Mouse (Mus musculus): ENCODE results near the gene Zdhhc9.
"Not testable (repeated sequence)": the region's sequence is repeated elsewhere in the genome, so short reads cannot be mapped to it uniquely, and the experiment has no call there.

The Zdhhc9 gene

DNA sequence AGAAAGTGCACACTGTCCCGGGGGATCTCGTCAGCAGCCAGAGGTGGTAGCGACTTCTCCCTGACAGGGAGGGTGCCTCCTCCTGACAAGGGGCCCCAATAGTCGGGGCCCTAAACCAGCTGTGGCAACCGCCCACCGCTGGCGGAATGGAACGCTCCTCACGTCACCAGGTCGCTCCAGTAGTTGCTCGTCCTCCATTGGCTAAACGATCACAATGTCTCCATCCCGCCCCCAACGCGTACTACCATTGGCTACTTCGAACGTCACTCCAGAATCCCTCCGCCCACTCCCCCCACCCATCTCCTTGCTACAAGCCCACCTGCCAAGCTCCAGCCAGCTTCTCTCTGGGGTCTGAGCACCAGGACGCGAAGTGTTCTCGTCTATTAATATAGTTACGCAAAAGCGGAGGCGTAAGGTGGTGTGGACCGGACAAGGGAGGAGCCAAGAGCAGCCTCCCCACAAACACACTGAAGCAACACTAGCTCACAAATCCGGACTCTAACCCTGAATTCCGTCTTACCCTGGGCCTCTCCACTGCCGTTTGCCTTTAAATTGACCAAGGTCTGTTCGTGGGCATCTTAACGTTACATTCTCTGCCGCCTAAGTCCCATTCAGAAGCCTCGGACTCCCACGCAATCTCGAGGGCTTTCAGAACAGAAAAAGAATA lies at the start of gene Zdhhc9:
Gene Zdhhc9, minus strand, starts transcription at position 360 of the 667 bp plus-strand sequence.
- peak; percentile 71 for DNase-seq (ENCODE audit: low read depth)

DNA sequence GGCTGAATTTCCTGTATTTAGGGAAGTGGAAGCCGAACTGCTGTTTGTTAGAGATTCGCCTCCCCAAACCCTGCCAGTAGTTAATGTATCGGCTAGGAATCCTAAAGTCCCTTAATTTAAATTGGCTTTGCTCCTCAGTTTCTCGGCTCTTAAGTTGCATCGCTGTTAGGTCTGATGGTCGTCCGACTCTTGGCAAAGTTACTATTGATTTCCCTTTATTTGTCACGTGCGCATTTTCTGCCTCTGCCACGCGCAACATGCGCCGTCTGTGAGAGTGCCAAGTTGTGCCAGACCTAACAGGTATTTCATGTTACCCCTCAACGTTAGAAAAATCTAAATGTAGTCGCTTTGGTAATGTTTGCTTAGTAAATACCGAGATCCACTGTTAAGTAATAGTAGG lies 48.3 kb upstream of the Zdhhc9 start:
- DNase-seq (ENCODE audit: low read depth) = no peak

GRCm38 (mm10) chrX:48256468-48257007 lies 47.9 kb upstream of the Zdhhc9 start, which contains the start of gene Utp14a:
Gene Utp14a (plus strand): TSS chrX:48256862.
- DNase-seq (ENCODE audit: low read depth) = peak; percentile 88

DNA sequence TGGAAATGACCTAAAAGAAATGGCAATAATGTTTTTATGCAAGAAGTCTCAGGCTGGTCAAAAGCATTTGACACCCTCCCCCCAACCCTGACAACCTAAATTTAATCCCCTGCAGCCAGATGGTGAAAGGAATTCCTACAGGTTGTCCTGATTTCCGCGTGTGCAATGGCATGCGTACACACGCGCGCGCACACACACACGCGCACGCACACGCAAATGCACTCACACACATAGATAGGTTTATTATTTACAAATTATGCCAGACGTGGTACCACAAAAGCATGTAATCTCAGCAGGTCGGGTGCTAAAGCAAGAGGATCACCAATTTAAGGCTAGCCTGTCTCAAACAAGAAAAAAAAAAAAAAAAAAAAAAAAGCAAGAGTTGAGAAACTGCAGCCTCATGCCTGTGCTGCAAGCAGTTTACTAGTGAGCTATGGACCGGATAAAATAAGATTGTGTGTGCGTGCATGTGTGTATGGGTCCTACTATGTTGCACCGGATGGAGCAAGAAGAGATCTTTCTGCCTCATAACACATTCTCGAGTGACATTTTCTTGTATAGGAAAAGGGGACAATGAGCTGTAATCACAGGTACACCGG lies 47.3 kb upstream of the Zdhhc9 start:
- DNase-seq (ENCODE audit: low read depth) = no peak

- peak; percentile 30 for DNase-seq (ENCODE audit: low read depth)
Observed at GRCm38 (mm10) chrX:48234417-48234816, 25.7 kb upstream of the Zdhhc9 start.

GRCm38 (mm10) chrX:48226225-48226624 lies 17.5 kb upstream of the Zdhhc9 start:
- no peak for DNase-seq (ENCODE audit: low read depth)

DNA sequence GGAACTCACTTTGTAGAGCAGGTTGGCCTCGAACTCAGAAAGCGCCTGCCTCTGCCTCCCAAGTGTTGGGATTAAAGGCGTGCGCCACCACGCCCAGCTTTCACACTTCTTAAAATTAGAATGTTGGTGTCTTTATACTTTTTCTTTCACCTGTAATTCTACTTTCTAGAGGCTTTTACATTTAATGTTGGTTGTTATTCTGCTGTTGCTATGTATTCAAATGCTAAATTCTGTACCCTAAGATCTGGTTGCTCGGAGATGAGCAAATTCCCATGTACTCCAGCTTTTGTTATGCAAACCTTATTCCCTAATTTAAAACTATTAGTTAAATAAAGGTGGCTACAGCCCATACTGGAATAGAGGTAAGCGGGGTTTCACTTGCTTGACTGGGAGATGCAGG lies 14.0 kb upstream of the Zdhhc9 start:
- no peak for DNase-seq (ENCODE audit: low read depth)

- no peak for DNase-seq (ENCODE audit: low read depth)
Observed at GRCm38 (mm10) chrX:48219468-48219867, 10.8 kb upstream of the Zdhhc9 start.

GRCm38 (mm10) chrX:48209746-48210145 lies 1.1 kb upstream of the Zdhhc9 start:
- DNase-seq (ENCODE audit: low read depth) = not testable (repeated sequence)

GRCm38 (mm10) chrX:48207761-48208487 lies 754 bp downstream of the Zdhhc9 start:
- DNase-seq (ENCODE audit: low read depth) = no peak

DNA sequence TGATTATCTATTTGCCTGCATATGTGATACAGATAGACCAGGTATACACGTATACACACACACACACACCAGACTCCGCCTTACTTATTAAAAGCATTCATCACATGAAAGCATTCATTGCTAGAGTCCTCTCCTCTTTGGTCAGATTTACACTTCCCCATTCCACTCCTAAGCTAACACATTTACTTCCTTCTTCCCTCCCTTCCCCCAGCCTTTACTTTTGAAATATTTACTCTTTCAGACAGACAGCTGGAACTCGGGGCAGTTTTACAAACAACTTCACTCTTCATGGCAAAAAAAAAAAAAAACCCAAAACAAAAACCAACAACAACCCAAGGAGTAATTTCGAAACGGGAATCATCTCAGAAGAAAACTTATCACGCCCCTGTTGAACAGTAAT lies 4.2 kb downstream of the Zdhhc9 start:
- no peak for DNase-seq (ENCODE audit: low read depth)

GRCm38 (mm10) chrX:48203763-48204162 lies 4.9 kb downstream of the Zdhhc9 start:
- no peak for DNase-seq (ENCODE audit: low read depth)

DNA sequence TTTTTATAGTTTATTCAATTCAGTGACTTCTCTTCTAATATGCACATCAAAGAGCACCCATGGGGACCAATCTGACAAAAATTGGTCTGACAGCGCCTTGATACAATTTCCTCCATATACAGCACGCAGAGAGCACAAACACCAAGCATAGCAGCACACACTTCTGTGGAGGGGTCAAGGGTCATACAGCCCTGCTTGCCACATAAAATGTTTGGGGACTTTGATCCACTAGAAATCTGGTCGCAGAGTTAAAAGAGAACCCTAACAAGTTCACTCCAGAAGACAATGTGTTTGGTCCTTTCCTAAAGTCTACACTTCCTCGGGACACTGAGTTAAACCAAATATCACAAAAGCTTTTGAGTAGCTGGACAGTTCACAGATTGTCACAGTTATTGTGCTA lies 5.7 kb downstream of the Zdhhc9 start:
- DNase-seq (ENCODE audit: low read depth) = no peak

- DNase-seq (ENCODE audit: low read depth) = no peak
Observed at GRCm38 (mm10) chrX:48202436-48202835, 6.2 kb downstream of the Zdhhc9 start.

DNA sequence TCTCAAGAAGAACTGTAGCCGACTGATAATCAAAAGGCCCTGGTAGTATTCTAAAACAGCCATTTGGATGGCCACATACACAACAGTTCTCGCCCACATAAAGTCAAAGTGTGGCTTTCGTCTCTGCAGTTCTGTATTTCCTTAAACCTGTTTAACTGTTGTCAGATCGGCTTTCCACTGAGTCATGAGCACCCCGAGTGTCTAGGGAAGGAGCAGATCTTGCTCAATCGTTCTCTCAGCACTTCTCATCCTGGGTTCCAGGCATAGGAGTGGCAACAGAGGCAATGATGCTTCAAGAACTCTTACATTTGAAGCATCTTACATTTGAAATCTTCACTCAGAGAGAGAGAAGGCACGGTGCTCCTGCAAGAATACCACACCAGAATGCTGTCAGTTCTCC lies 6.7 kb downstream of the Zdhhc9 start:
- DNase-seq (ENCODE audit: low read depth) = no peak

DNA sequence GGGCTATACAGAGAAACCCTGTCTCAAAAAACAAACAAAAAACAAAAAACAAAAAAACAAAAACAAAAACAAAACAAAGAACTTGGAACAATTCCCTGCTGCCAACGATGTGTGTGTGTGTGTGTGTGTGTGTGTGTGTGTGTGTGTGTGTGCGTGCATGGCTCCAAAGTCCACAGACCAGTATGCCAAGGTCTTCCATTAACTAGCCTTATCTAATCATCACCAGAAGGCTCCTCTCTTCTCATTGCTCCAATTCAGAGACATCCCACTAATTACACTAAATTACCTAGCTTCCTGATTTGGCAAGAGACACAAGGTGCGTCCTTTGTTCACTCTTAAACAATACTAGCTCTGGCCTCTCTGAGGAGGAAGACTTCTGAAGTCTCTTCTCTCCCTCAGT lies 8.0 kb downstream of the Zdhhc9 start:
- DNase-seq (ENCODE audit: low read depth) = no peak

GRCm38 (mm10) chrX:48199026-48199425 lies 9.7 kb downstream of the Zdhhc9 start:
- no peak for DNase-seq (ENCODE audit: low read depth)

- no peak for DNase-seq (ENCODE audit: low read depth)
Observed at GRCm38 (mm10) chrX:48197856-48198255, 10.8 kb downstream of the Zdhhc9 start.

DNA sequence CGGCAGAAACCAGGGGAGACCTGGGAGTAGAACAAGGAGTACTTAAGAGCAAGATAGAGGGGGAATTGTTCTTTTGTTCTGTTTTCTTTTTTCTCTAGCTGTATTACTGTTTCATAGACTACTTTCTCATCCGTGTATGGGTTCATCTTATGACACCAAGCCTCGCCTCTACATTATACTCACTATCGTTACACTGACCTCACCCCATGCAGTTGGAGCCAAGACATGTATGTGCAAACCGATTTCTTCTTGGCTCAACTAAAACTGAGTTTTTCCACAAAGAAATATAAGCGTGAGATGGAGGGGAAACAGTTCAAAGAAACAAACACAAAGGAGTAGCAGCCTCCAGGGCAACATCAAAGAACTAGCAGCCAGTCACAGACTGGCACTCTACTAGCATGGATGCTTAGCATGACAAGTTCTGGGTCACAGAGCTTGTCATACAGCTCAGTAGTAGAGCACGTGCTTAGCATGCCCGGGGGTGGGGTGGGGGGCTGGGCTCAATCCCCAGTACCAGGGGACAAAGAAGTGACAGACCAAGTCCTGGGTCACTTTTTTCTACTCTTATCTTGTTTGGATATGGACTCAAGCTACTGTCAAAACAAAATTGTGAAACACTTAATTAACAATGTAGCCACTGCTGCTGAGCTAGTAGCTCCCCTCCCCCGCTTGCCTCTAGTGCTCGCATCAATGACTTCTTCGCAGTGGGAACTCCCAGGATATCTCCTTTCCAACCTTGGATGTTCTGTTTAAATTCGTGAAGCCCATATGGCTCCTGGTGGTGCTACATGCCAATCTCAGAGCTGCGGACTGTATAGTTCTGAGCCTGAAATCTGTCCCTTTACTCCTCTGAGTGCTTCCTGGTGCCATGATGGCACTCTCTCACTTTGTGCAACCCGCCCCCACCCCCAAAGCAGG lies 15.2 kb downstream of the Zdhhc9 start:
- no peak for DNase-seq (ENCODE audit: low read depth)

- DNase-seq (ENCODE audit: low read depth) = no peak
Observed at GRCm38 (mm10) chrX:48191261-48191660, 17.4 kb downstream of the Zdhhc9 start.

DNA sequence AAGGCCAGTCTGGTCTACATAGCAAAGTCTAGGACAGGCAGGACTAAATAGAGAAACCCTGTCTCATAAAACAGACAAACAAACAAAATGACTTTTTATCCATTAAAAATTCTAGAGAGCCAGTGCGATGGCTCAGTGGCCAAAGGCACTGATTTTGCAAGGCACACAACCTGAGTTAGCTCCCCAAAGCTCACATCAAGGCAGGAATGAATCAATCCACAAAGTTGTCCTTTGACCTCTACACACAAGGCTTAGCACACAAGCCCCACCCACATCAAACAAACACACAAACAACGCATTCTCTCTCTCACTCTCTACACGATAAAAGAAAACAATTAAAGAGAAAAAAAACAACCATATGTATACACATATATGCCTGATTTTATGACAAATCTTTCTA lies 24.0 kb downstream of the Zdhhc9 start:
- no peak for DNase-seq (ENCODE audit: low read depth)

GRCm38 (mm10) chrX:48181844-48182243 lies 26.8 kb downstream of the Zdhhc9 start:
- no peak for DNase-seq (ENCODE audit: low read depth)
